ENCODE assay signal across 15 mouse cellular contexts in genomic region chr1:186721166-186721565, GRCm38 (mm10). TPM values are rescaled to one million over a fixed set of nuclear protein-coding genes. Genes with fewer than 3 reads are reported as not detected.
DNase-seq lines count a peak whose midpoint lies in the region; TF ChIP-seq lines count a peak whose summit lies in the region.
"Had no signal": no experiment of that assay in that cellular context is flagged by ENCODE, and none has a peak within 500 bp of the region (broad histone marks: within the 10 kb centered on the region; RNA-seq: fewer than 3 reads in every experiment).

No protein-coding gene starts in this region.

- TF ChIP-seq POLR2A in kidney, adult 2 months (IDR thresholded peaks at IDR 0.05; ENCODE audit: low read depth, low read length) = no peak

- no peak overlapping the region for H3K4me3 ChIP-seq in kidney, adult 2 months (ENCODE audit: insufficient read depth, low read depth, low read length)
- H3K4me3 ChIP-seq: forebrain, embryonic 10.5 days; forebrain, embryonic 13.5 days; heart, adult 2 months; heart, embryonic 10.5 days; heart, embryonic 13.5 days had no signal

- peak; percentile 45 for DNase-seq in kidney, adult 2 months
- no peak for DNase-seq in kidney, adult 18-20 months
- DNase-seq in left cerebral cortex, postnatal 4 days = peak; percentile 29
- no peak for DNase-seq in left cerebral cortex, postnatal 10 days (ENCODE audit: extremely low spot score in 1 of 2, low spot score in 2 of 2)
- peak; percentile 0 for DNase-seq in retina, embryonic 14.5 days (ENCODE audit: low spot score)
- DNase-seq in retina, postnatal 1 day = no peak
- DNase-seq in lung, postnatal 25 days (ENCODE audit: low spot score) = no peak

- no peaks in the 10 kb centered on the region for H3K4me1 ChIP-seq in kidney, adult 2 months (ENCODE audit: control insufficient read depth, insufficient read depth, low read length)
- H3K4me1 ChIP-seq: forebrain, embryonic 10.5 days; forebrain, embryonic 13.5 days; heart, embryonic 10.5 days had no signal

- TF ChIP-seq CTCF in kidney, adult 2 months (conservative IDR thresholded peaks at IDR 0.05; ENCODE audit: insufficient read depth, insufficient read length, low read depth, low read length) = no peak

- 54% methylated on average over 11 of the region's 11 CpGs for WGBS in kidney, adult 2 months

- intact Hi-C loops in left cerebral cortex, postnatal 4 days (cut with DNase I) = loop anchor here (5.0 kb wide), 2 partner anchors 1039 to 1174 kb away; no protein-coding TSS in a partner anchor
- intact Hi-C loops in left cerebral cortex, postnatal 10 days (cut with DNase I) = loop anchor here (5.0 kb wide), 1 partner anchor 1174 kb away; no protein-coding TSS in a partner anchor

- no peak overlapping the region for H3K27ac ChIP-seq in kidney, adult 2 months (ENCODE audit: insufficient read depth, low read depth, low read length)
- H3K27ac ChIP-seq: forebrain, embryonic 10.5 days; forebrain, embryonic 13.5 days; heart, adult 2 months; heart, embryonic 10.5 days; heart, embryonic 13.5 days; hindbrain, embryonic 14.5 days; hindbrain, postnatal 0 days had no signal

- H3K27me3 ChIP-seq in kidney, adult 2 months (replicated peaks; ENCODE audit: control insufficient read depth, insufficient read depth, low read length) = no peaks in the 10 kb centered on the region
- H3K27me3 ChIP-seq: forebrain, embryonic 13.5 days; heart, embryonic 13.5 days had no signal

- no peaks in the 10 kb centered on the region for H3K36me3 ChIP-seq in kidney, adult 2 months (ENCODE audit: control insufficient read depth, insufficient read depth, low read length)

RNA-seq across cellular contexts. Expression of gene Tgfb2, which starts 15.4 kb away (rescaled TPM):
- 1.5 TPM in 2 replicates for polyA plus RNA-seq in kidney, adult 2 months (2012; rRNA removed)
- total RNA-seq in left cerebral cortex, postnatal 4 days (2021) = 10 to 100 TPM; 13.3 to 16.0 TPM
- 10 to 100 TPM; 10.5 to 13.7 TPM for total RNA-seq in left cerebral cortex, postnatal 10 days (2021)
- total RNA-seq: granulocyte monocyte progenitor cell, adult 5-6 weeks had no signal

RNA-seq across cellular contexts. Expression of gene Rrp15, which starts 28.0 kb away (rescaled TPM):
- 3.1 and 4.5 TPM in 2 replicates for polyA plus RNA-seq in kidney, adult 2 months (2012; rRNA removed)
- total RNA-seq in left cerebral cortex, postnatal 4 days (2021) = 10 to 100 TPM; 20.6 to 21.5 TPM
- 10 to 100 TPM; 14.6 to 17.1 TPM for total RNA-seq in left cerebral cortex, postnatal 10 days (2021)

Comparison
In these comparisons a context has a peak if more than half of its experiments do, and no peak if none do; other contexts are left out.
1. DNase-seq: peak in kidney, adult 2 months (single experiment), left cerebral cortex, postnatal 4 days (single experiment) and retina, embryonic 14.5 days (single experiment); none in kidney, adult 18-20 months (single experiment), left cerebral cortex, postnatal 10 days (0 of 2), retina, postnatal 1 day (single experiment) and lung, postnatal 25 days (single experiment).